Mouse (Mus musculus) mesoderm, embryonic 11.5 days (tissue): Measurements from ENCODE around the gene Arid1a.
"Not testable (repeated sequence)": the region's sequence is repeated elsewhere in the genome, so short reads cannot be mapped to it uniquely, and the experiment has no call there.

Source experiments
- DNase-seq: peaks from one replicate; pipeline ENCODE4 v3.0.0-alpha.2; 2012; ENCODE audit warnings: low read depth, low spot score

Gene Arid1a

DNA sequence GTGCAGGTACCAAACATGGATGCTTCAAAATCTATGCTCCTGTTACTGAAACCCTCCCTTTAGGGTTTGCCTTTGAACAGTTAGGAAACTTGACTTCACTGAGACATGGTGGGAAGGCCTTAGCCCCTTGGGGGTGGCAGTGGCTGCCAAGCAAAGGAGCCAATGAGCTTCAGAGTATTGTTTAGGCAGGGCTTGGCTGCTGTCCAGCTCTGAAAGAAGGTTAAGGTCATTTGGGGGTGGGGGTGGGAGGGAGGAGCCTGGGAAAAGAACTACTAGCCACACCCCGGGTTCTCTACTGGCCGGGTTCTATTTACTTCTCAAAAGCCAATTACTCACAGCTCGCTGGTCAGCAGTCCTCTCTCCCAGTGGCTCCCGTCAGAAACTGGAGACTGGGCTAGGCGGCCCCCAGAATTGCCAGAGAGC lies 81.0 kb downstream of the Arid1a start:
- DNase-seq: peak; percentile 86

DNA sequence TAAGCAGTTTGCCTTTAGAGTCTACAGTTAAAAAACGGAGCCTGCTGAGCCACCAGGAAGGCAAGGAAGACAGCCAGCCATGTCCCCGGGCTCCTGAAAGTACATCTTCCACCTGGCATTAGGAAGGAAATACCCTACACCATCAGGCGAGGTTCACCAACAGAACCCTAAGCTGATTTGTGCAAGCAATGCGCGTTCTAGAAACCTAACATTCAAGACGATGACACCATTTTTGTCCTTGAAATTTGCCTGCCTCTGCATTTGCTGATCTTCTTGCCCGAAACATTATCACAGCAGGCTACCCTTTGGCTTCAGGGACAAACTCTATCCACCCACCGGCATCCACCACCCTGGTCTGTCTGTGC lies 82.3 kb downstream of the Arid1a start:
- DNase-seq: no peak

GRCm38 (mm10) chr4:133673666-133674330 lies 82.8 kb downstream of the Arid1a start:
- no peak for DNase-seq

- no peak for DNase-seq
These were observed 83.5 kb downstream of the Arid1a start for GRCm38 (mm10) chr4:133672845-133673647.

GRCm38 (mm10) chr4:133671881-133672844 lies 84.4 kb downstream of the Arid1a start, which contains the start of gene Pigv:
Pigv (minus strand) TSS chr4:133672647.
- DNase-seq: peak; percentile 94

DNA sequence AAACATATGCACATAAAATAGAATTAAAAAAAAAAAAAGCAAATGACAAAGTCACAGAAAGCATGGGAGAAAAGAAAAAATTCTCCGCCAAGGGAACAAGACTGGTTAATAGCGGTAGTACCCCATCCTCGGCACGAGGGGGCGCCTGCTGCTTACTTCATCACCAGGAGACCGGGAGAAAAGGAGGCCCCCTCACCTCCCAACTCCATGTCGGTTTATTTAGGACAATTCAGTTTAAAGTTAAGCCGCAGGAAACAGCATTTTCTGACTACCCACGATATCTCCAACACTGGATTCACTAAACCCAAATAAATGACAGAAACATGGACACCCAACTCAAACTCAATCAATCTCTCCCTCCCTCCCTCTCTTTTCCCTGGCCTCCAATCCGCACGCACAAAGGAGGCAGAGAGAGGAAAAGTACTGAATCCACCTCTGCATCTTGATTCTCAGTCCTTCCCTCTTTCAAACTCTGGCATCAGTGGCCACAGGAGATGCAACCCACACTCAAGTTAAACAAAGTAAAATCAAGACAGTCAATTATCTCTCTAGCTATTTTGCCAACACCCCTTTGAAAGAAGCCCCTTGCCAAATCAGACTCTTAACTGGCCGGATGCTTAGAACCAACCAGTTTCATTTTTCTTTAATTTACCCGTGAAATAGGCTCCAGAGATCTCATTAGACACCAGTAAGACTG lies 85.2 kb downstream of the Arid1a start:
- DNase-seq: peak; percentile 86

- DNase-seq: no peak
These were observed 86.8 kb downstream of the Arid1a start for GRCm38 (mm10) chr4:133669652-133670210.

DNA sequence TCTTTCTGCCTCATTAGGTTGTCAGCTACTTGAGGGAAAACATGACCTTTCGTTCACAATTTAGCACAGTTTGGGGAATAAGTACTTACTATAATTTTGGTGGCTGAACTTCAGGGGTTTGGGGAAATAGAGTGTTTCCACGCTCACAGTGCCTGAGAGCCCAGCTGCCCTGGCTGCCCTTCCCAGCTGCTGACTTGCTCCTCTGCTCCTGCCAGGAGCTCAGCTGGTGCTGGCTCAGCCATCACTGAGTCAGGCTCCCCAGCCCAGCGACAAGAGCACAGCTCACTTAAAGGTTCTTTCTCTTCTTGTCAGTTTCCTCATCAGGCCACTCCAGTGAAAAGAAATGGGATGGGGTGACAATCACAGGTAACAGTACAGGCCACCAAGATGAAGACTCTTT lies 88.0 kb downstream of the Arid1a start:
- no peak for DNase-seq

- no peak for DNase-seq
These were observed 90.4 kb downstream of the Arid1a start for GRCm38 (mm10) chr4:133666199-133666598.

- no peak for DNase-seq
These were observed 91.5 kb downstream of the Arid1a start for GRCm38 (mm10) chr4:133665118-133665517.

- no peak for DNase-seq
These were observed 93.6 kb downstream of the Arid1a start for GRCm38 (mm10) chr4:133662945-133663344.

DNA sequence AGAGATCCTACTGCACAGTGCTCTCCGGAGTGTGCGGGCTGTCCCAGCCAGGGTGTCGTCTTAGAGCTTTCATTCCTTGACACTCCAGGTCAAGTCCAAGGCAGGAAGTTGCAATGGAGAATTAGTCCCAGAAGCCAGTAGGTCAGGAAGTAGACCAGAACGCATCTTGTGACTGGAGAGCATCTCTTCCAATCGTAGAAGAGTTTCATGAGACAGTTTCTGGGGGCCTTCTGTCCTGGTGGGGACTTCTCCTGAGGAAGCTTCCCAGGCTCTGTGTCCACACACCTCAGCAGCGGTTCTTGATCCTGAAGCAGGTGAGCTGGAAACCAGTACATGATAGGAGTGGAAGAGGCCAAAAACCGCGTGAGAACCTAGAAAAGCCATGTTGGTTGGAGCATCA lies 94.1 kb downstream of the Arid1a start:
- no peak for DNase-seq

GRCm38 (mm10) chr4:133660193-133661155 lies 96.1 kb downstream of the Arid1a start:
- DNase-seq: peak; percentile 58

- no peak for DNase-seq
These were observed 96.9 kb downstream of the Arid1a start for GRCm38 (mm10) chr4:133659497-133660192.

GRCm38 (mm10) chr4:133658729-133659128 lies 97.8 kb downstream of the Arid1a start:
- DNase-seq: no peak

DNA sequence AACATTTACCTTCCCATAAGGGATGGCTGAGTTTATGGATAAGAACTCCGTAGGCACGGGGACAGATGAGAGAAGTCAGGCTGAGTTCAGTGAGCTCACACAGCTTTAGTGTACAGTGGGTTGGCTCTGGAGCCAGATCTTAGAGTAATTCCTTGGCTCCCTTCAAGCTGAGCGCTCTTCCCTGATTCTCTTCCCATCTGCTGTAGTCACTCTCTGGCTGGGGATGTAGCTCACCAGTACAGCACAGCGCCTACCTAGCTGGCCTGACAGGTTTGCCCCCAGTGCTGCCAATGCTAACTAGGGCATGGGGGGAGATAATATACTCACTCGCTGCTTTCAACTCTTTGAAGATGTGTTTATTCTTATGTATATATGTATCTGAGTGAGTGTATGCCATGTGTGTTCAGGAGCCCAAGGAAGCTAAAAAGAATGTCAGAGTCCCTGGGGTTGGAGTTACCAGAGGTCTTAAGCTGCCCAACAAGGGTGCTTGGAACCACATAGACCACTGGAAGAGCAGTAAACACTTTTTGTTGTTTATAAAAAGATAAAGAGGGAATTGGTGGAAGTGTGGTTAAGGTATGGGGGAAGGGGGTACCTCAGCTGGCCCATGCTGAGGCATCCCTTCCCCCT lies 98.6 kb downstream of the Arid1a start:
- no peak for DNase-seq

GRCm38 (mm10) chr4:133656997-133657396 lies 99.6 kb downstream of the Arid1a start:
- DNase-seq: no peak

DNA sequence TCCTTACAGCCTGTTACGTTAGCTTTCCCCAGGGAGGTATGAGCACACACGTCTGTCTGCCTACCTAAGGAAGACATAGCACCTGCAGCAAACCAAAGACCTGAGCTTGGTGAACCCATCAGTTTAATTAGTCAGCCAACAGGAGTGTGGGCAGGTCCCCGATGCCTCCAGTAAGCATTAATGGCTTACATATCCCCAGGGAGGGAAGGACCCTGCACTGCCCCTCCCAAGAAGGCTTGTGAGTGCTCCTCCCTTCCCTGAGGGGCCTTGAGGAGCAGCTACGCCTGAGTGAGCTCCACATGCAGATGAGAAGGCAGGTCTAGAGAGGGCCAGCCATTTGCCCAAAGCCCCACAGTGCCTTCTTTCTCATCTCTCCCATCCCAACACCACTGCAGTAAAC lies 100.3 kb downstream of the Arid1a start:
- DNase-seq: no peak

- not testable (repeated sequence) for DNase-seq
These were observed 102.5 kb downstream of the Arid1a start for GRCm38 (mm10) chr4:133654070-133654469.
